Mouse (Mus musculus): ENCODE results near the gene Soga1. TPM values are rescaled to one million over a fixed set of nuclear protein-coding genes. Genes with fewer than 3 reads are reported as not detected.

The Soga1 gene
- total RNA-seq, 2 experiments from 2014 or later, result 20.2 to 25.1 TPM

DNA sequence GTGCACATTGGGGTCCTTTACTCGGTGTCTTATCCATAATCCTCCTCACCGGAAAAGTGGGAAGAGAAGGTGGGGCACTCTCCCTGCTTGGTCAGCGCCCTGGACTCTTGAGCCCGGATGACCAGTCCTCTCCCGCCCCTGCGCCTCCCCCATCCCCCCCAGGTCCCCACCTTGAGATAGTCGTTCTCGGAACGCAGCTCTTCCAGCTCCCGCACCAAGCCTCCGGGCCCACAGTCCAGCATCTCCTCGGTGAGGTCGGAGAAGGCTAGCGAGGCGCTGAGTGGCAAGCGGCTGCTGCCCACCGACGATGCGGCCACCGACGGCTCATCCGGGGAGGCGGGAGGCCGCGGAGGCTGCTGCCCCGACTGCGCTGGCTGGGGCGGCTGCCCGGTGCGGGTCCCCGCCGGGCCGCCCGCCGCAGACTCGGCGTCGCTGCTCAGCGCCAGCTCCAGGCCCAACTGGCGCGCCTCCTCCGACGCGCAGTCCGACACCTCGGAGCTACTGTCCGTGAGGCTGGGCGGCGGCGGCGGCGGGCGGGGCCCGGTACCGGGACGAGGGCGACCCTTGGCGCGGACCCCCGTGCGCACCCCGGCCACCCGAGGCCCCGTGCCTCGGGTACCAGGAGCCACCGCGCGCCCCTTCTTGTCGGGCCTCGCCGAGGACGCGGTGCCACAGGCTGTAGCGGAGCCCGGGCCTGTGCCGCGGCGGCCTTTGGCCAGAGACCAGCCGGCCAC, 828 bp downstream of the Soga1 start:
- Histone ChIP-seq H3K27ac (peak overlapping the region; percentile 61), H3K4me3 (peak overlapping the region; percentile 72)
- no peak for TF ChIP-seq CTCF (IDR thresholded peaks at IDR 0.05)
- intact Hi-C loops (cut with DNase I), result loop anchor here (5.0 kb wide), 1 partner anchor 36 kb away; no protein-coding TSS in a partner anchor
- DNase-seq (ENCODE audit: extremely low spot score in 1 of 2, low spot score in 2 of 2), result no peak

GRCm38 (mm10) chr2:157077641-157078058, 1.4 kb downstream of the Soga1 start:
- Histone ChIP-seq H3K27ac (peak overlapping the region; percentile 61), H3K4me3 (peak overlapping the region; percentile 72)
- intact Hi-C loops (cut with DNase I), result loop anchor here (2.0 to 5.0 kb wide), 2 partner anchors 19 to 35 kb away; no protein-coding TSS in a partner anchor
- DNase-seq (ENCODE audit: extremely low spot score in 1 of 2, low spot score in 2 of 2), result peak; percentile 51 to 68
- no peak for TF ChIP-seq CTCF (IDR thresholded peaks at IDR 0.05)

DNA sequence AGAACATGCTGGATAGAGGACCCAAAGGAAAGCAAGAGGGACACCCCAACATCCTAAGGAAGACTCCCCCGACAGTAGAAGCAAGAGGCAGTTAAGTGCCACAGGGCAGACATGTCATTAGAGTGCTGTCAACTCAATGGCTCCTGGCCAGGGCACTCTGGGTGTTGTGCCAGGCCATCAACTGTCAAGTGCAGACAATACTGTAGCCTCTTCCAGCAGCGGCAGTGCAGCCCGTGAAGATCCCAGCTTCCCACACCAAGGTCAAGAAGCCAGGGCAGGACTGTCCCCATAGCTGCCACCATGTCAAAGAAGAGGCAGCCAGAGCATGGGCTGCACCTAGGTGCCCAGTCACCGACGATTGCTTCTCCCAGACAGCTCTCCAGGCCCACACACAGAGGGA, 1.9 kb downstream of the Soga1 start:
- Histone ChIP-seq H3K4me3 (peak overlapping the region; percentile 72), H3K27ac (peak overlapping the region; percentile 61)
- intact Hi-C loops (cut with DNase I), result loop anchor here (2.0 to 5.0 kb wide), 2 partner anchors 18 to 35 kb away; no protein-coding TSS in a partner anchor
- no peak for TF ChIP-seq CTCF (IDR thresholded peaks at IDR 0.05)
- no peak for DNase-seq (ENCODE audit: extremely low spot score in 1 of 2, low spot score in 2 of 2)

GRCm38 (mm10) chr2:157076585-157076984, 2.5 kb downstream of the Soga1 start:
- TF ChIP-seq CTCF (IDR thresholded peaks at IDR 0.05), result no peak
- no peak for DNase-seq (ENCODE audit: extremely low spot score in 1 of 2, low spot score in 2 of 2)
- intact Hi-C loops (cut with DNase I), result loop anchor here (2.0 to 5.0 kb wide), 2 partner anchors 18 to 34 kb away; no protein-coding TSS in a partner anchor
- peak overlapping the region; percentile 5 for H3K27ac ChIP-seq
- no peak overlapping the region for H3K4me3 ChIP-seq

DNA sequence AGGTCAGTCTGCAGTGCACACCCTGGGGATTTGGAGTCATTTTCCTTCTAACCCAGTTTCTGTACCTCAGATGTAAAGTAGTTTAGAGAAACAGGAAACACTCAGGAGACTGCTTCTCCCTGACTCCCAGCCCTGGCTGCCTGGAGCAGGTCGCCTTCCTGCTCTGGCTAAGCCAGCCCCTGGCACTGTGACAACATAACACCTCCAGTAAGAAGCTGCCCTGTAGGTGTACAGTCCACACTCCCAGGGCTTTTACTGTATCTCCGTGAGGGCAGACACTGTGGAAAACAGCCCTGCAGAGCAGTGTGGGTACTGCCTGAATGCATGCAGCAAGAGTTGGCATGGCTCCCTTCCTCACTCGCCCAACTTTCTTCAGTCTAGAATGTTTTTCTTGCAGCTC, 3.4 kb downstream of the Soga1 start:
- peak; percentile 19 for TF ChIP-seq CTCF (IDR thresholded peaks at IDR 0.05)
- intact Hi-C loops (cut with DNase I), result loop anchor here (2.0 to 5.0 kb wide), 2 partner anchors 17 to 33 kb away; no protein-coding TSS in a partner anchor
- Histone ChIP-seq H3K4me3 (no peak overlapping the region), H3K27ac (peak overlapping the region; percentile 28; the same call in 1 of the 2 replicates)
- DNase-seq (ENCODE audit: extremely low spot score in 1 of 2, low spot score in 2 of 2), result no peak

GRCm38 (mm10) chr2:157075226-157075625, 3.8 kb downstream of the Soga1 start:
- H3K4me3 ChIP-seq, result no peak overlapping the region
- H3K27ac ChIP-seq, result no peak overlapping the region
- no peak for DNase-seq (ENCODE audit: extremely low spot score in 1 of 2, low spot score in 2 of 2)
- TF ChIP-seq CTCF (IDR thresholded peaks at IDR 0.05), result no peak
- intact Hi-C loops (cut with DNase I), result loop anchor here (5.0 kb wide), 1 partner anchor 33 kb away; no protein-coding TSS in a partner anchor

- intact Hi-C loops (cut with DNase I), result loop anchor here (5.0 kb wide), 1 partner anchor 32 kb away; no protein-coding TSS in a partner anchor
- H3K27ac ChIP-seq, result no peak overlapping the region
- no peak for TF ChIP-seq CTCF (IDR thresholded peaks at IDR 0.05)
- no peak overlapping the region for H3K4me3 ChIP-seq
- DNase-seq (ENCODE audit: extremely low spot score in 1 of 2, low spot score in 2 of 2), result no peak
Observed at GRCm38 (mm10) chr2:157074772-157075171, 4.3 kb downstream of the Soga1 start.

DNA sequence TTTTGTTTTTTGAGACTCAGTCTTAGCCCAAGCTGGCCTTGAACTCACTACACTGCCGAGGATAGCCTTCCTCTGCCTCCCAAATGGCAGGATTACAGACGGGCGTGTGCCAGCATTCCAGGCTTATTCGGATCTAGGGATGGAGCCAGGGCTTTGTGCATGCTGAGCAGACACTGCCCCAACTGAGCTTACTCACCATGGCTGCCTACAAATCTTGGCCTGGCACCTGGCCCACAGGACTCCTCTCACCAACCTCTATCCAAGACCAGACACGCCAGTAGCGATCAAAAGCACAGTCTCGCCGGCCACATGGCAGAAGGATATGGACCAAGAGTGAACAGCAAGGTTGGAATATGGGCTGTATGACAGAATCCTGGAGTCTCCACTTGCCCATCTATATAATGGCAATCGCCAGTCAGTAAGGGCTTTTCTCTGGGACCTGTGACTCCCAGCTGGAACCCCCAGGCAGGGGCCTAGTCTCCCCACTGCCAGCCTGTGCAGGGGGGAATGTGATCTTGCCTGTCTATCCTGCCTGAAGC, 4.8 kb downstream of the Soga1 start:
- H3K27ac ChIP-seq, result no peak overlapping the region
- intact Hi-C loops (cut with DNase I), result no loop called here
- no peak overlapping the region for H3K4me3 ChIP-seq
- TF ChIP-seq CTCF (IDR thresholded peaks at IDR 0.05), result no peak
- DNase-seq (ENCODE audit: extremely low spot score in 1 of 2, low spot score in 2 of 2), result no peak

DNA sequence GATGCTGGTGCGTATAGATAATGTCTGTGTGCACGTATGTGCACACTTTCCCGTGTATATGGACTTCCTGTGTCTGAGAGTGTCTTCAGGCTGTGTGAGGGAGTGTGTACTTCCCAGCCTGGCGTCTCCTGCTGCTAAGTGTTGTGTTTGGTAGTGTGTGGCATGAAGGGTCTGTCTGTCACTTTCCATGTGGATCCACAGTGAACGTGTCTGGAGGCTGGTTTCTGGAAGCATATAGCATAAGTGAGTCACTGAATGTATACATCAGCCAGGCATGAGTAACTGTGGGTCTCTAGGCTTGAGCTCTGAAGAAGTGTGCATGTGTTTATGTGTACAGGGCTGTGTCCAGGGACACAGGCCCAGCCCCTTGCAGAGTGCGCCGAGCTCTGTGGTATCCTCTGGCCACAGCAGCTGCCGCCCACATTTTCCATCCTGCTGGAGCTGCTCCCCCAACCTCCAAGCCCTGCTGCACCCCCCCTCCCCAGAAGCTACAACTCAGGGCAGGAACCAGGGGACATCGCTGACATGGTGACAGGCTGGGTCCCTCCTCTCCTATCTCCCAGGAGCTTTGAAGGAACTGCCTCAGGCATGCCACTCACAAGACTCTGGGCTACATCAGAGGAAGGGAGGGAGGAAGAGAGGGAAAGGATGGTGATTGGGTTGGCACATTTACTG, 5.5 kb downstream of the Soga1 start:
- Histone ChIP-seq H3K27ac (no peak overlapping the region), H3K4me3 (no peak overlapping the region)
- TF ChIP-seq CTCF (IDR thresholded peaks at IDR 0.05), result no peak
- no peak for DNase-seq (ENCODE audit: extremely low spot score in 1 of 2, low spot score in 2 of 2)
- intact Hi-C loops (cut with DNase I), result no loop called here

DNA sequence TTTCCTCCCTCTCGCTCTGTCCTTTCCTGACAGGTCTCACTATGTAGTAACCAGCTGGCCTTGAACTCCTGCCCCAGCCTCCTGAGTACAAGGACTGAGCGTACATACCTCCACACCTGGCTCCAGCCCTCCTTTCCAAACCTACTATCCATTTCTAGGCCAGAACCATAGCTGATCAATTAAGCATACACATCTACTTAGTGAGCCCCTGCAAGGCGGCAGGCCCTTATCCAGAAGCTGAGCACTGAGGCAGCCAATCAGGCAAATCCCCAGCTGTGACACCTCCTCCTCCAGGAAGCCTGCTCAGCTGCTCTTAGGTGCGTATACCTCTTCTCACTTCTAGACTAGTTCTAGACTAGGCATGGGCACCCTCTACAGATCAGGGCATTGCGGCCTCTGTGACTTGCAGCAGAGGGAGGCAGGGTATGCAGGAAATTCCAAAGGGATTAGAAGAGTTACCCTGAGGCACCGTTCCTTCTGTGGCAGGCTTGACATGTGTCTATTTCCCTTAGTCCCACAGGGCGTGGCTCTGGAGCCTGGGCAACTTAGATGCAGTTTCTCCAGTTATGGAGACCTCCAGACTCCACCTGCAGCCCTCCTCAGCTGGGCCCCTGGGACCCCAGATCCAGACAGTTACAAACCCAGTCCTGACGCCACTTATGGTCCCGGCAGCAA, 6.6 kb downstream of the Soga1 start:
- DNase-seq (ENCODE audit: extremely low spot score in 1 of 2, low spot score in 2 of 2), result no peak
- TF ChIP-seq CTCF (IDR thresholded peaks at IDR 0.05), result no peak
- Histone ChIP-seq H3K4me3 (no peak overlapping the region), H3K27ac (no peak overlapping the region)
- intact Hi-C loops (cut with DNase I), result no loop called here

- Histone ChIP-seq H3K27ac (no peak overlapping the region), H3K4me3 (no peak overlapping the region)
- no peak for TF ChIP-seq CTCF (IDR thresholded peaks at IDR 0.05)
- no peak for DNase-seq (ENCODE audit: extremely low spot score in 1 of 2, low spot score in 2 of 2)
- intact Hi-C loops (cut with DNase I), result no loop called here
Observed at GRCm38 (mm10) chr2:157071556-157071955, 7.5 kb downstream of the Soga1 start.
